Mouse (Mus musculus) brain, adult 2 months (tissue): ENCODE data around the gene Sptbn1.

Experiments used
- DNase-seq: peaks from one replicate; pipeline ENCODE4 v3.0.0; 2011; ENCODE audit warnings: low read depth, low spot score

Gene Sptbn1

GRCm38 (mm10) chr11:30267892-30268647 lies at the start of gene Sptbn1:
Gene Sptbn1 (minus strand): TSS chr11:30268175.
- peak; percentile 95 for DNase-seq

DNA sequence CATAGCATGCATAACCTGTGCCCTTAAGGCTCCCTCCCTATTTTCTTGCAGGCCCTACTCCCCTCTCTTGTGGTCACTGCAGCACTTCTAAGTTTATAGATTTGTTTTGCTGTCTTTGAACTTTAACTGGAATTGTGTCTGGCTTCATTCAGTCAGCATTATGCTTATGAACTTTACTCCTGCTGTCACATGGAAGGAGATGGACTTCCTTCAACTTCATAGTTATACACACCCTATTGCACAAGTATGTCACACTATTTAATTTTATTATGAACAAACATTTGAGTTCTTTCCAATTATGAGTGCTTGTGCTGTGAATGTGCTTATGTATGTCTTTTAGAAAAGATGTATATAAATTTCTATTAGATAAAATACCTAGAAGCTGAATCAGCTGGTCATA lies 26.3 kb upstream of the Sptbn1 start:
- DNase-seq = no peak

- DNase-seq = no peak
These were observed 24.5 kb upstream of the Sptbn1 start for GRCm38 (mm10) chr11:30292221-30293160.

- DNase-seq = no peak
These were observed 23.2 kb upstream of the Sptbn1 start for GRCm38 (mm10) chr11:30291155-30291554.

DNA sequence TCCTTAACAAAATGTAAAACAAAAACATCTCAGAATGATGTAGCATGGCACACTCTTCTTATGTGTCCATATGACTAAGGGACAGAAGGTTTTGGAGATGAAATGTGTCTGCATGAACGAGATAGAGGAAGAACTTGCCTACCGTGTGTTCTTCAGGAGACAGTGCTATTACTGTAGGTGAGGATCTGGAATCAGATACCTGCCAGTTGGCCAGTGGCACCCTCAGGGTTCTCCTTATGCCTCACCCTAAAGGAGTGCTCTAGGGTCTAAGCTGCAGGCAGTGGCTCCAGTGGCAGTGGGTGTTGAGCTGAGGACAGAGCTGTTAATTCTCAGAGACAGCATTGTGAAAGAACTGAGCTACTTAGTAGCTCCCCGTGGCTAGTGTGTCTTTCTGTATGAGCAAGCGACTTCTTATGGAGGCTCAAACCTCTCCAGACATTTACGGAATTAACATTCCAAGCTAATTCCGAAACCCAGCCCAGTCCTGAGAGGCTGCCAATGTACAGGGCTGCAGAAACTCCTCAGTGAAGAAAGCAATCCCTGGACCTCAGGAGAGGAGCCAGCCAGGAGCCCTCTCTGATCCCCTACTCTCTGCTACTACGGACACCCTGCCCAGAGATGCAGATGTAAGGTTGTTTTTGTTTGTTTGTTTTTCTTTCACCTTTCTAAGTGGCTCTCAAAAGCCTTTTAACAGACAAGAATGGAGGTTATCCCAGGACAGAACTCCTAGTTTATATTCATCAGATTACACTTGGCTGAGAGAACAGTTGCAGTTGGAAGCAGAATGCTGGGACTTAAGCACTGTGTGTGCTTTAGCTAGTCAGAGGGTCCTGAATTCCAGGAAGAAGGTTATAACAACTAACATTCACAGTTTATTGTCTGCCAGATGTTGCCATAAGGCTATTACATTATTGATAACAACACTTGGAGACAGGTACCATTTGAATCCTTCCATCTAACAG lies 21.8 kb upstream of the Sptbn1 start:
- DNase-seq = peak; percentile 21

DNA sequence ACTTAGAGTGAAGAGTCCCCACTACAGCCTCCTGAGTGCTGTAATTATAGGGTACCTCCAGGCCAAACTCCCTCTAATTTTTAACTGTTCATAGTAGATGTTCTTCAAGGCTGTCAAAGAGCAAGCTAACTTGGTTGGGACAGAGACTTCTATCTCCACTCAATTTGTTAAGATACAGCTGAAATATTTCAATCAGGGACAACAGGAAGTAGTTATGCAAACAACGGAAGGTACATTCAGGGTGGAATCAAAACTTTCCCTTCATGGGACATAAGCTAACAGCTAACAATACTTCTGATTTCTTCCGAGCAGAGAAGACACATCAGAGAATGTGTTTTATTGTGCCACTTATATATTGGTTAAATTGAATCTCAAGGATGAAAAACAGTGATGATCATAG lies 20.1 kb upstream of the Sptbn1 start:
- no peak for DNase-seq

DNA sequence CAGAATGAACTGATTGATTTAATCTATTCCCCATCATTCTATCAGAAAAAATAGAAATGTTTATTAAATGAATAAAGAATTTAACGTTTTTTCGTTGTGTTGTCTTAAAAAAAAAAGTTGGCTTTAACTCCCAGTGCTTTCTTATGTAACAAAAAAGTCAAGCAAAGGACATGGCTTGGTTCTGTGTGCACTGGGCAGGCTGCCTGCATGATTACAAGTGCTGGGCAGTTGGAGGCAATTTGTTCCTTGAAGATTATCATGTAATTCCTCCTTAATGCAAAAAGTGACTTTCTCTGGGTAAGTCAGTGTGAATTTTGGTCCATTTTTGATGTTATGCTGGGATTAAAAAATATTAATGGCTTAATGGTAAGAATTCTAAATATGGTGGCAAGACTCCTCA lies 15.7 kb upstream of the Sptbn1 start:
- DNase-seq = no peak

DNA sequence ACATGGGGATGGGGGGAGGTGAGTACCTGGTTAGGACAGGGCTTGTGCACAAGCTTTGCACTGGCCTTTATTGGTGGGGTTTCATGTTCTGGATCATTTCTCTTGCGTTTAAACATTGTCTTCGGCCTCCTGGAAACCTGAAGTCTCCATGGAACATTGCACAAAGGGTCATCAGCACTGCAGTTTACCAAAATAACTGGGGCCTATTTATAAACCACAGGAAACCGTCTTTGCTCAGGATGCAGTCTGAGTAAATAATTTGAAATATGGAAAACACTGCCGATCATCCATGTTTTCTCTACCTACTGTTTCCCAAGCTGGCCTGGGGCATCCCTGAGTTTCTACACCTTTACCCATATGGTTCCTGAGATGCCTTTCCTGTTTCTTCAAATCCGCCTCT lies 13.1 kb upstream of the Sptbn1 start:
- no peak for DNase-seq

- DNase-seq = no peak
These were observed 11.3 kb upstream of the Sptbn1 start for GRCm38 (mm10) chr11:30279278-30279677.

- no peak for DNase-seq
These were observed 7.6 kb upstream of the Sptbn1 start for GRCm38 (mm10) chr11:30275436-30276031.

DNA sequence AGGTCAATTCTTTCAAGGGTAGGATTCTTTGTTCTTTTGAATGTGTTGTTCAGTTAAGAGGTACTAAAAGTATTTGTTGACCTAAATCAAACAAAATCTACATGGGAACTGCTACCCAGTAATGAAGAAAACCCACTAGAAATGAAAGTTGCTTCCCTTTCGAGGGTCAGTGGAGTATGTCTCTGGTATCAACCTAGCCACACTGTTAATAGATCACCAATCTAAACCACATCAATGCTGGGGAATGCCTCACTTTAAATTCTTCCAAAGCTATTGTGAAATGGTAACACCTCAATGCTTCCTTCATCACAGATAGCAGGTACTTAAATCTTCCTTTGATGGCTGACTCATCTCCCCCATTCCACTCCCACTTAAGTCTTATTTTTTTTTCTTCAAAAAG lies 1.5 kb upstream of the Sptbn1 start:
- peak; percentile 40 for DNase-seq

- DNase-seq = peak; percentile 77
These were observed 837 bp upstream of the Sptbn1 start for GRCm38 (mm10) chr11:30268648-30269375.

GRCm38 (mm10) chr11:30267036-30267891 lies 711 bp downstream of the Sptbn1 start:
- peak; percentile 92 for DNase-seq

- peak; percentile 66 for DNase-seq
These were observed 1.3 kb downstream of the Sptbn1 start for GRCm38 (mm10) chr11:30266691-30267035.

DNA sequence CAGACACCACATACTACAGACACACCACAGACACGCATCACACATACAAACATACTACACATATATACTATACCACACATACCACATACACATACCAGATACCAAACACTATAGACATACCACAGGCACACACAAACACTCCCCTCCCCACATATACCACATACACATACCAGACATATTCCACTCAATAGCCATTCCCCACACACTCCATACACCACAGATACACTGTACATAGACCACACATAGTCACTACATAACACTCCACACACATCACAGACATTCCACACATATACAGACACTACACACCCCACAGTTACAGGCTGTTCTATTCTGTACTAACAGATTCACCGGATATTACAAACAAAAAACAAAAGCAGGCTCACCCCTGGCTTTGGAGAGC lies 2.3 kb downstream of the Sptbn1 start:
- no peak for DNase-seq

- no peak for DNase-seq
These were observed 4.3 kb downstream of the Sptbn1 start for GRCm38 (mm10) chr11:30263627-30264026.

DNA sequence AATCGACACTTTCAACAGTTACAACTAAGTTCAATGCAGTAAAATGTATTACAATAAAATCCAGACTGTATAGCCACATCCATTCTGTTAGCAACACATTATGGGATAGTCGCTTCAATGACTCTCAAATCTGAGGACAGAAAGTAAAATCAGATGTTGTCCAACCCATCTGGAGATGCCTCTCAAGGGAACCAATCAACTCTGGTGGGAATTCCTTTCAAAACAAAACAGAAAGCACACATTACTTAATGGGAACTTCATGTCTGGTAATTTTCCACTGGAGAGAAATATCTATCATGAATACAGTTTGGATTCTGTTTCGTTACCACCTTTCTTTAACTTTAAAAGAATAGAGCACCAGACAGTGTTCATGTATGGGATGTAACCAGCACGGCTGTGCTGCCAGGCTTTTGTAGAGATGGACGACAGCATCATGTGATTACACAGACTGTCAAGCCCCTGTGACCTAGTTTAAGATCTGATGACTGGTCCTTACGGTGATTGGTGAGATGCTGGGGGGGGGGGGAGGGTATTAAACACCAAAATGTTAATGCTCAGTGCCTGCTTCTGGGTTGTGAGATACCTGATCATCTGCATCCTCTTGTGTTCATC lies 9.1 kb downstream of the Sptbn1 start:
- DNase-seq = no peak

GRCm38 (mm10) chr11:30257812-30258211 lies 10.2 kb downstream of the Sptbn1 start:
- DNase-seq = peak; percentile 78

- peak; percentile 50 for DNase-seq
These were observed 10.9 kb downstream of the Sptbn1 start for GRCm38 (mm10) chr11:30257085-30257484.
